Mouse (Mus musculus): Measurements from ENCODE around the gene Tmem204.
A peak's percentile ranks its signal among the peaks of the same experiment; 100 is the strongest.

Gene Tmem204

GRCm38 (mm10) chr17:25082887-25083286, 504 bp downstream of the Tmem204 start:
- DNase-seq, result no peak

GRCm38 (mm10) chr17:25082081-25082847, 1.1 kb downstream of the Tmem204 start:
- no peak for DNase-seq

- DNase-seq, result no peak
Observed at GRCm38 (mm10) chr17:25080960-25081381, 2.4 kb downstream of the Tmem204 start.

GRCm38 (mm10) chr17:25080210-25080609, 3.2 kb downstream of the Tmem204 start:
- DNase-seq, result no peak

- DNase-seq, result peak; percentile 62
Observed at GRCm38 (mm10) chr17:25077771-25078372, 5.5 kb downstream of the Tmem204 start.

GRCm38 (mm10) chr17:25076906-25077305, 6.5 kb downstream of the Tmem204 start:
- peak; percentile 66 for DNase-seq

GRCm38 (mm10) chr17:25068690-25069089, 14.7 kb downstream of the Tmem204 start:
- no peak for DNase-seq

- DNase-seq, result no peak
Observed at GRCm38 (mm10) chr17:25067442-25067851, 15.9 kb downstream of the Tmem204 start.

GRCm38 (mm10) chr17:25066595-25066994, 16.8 kb downstream of the Tmem204 start:
- DNase-seq, result no peak

- DNase-seq, result no peak
Observed at GRCm38 (mm10) chr17:25065189-25065588, 18.2 kb downstream of the Tmem204 start.

GRCm38 (mm10) chr17:25064351-25064750, 19.0 kb downstream of the Tmem204 start:
- no peak for DNase-seq

- no peak for DNase-seq
Observed at GRCm38 (mm10) chr17:25063872-25064271, 19.5 kb downstream of the Tmem204 start.

GRCm38 (mm10) chr17:25063261-25063660, 20.1 kb downstream of the Tmem204 start:
- DNase-seq, result no peak

- no peak for DNase-seq
Observed at GRCm38 (mm10) chr17:25057041-25057440, 26.4 kb downstream of the Tmem204 start.

- no peak for DNase-seq
Observed at GRCm38 (mm10) chr17:25053274-25053673, 30.1 kb downstream of the Tmem204 start.

GRCm38 (mm10) chr17:25047143-25047542, 36.2 kb downstream of the Tmem204 start:
- DNase-seq, result no peak

- no peak for DNase-seq
Observed at GRCm38 (mm10) chr17:25045281-25045680, 38.1 kb downstream of the Tmem204 start.

- DNase-seq, result no peak
Observed at GRCm38 (mm10) chr17:25044879-25045278, 38.5 kb downstream of the Tmem204 start.

- no peak for DNase-seq
Observed at GRCm38 (mm10) chr17:25036183-25036582, 47.2 kb downstream of the Tmem204 start.

- peak; percentile 44 for DNase-seq
Observed at GRCm38 (mm10) chr17:25016292-25017132, 66.9 kb downstream of the Tmem204 start.

GRCm38 (mm10) chr17:25015655-25016291, 67.6 kb downstream of the Tmem204 start, which contains the start of the genes Cramp1l and Ift140:
Cramp1l (minus strand) TSS chr17:25015788.
Ift140 (plus strand) TSS chr17:25016085.
- peak; percentile 99 for DNase-seq

GRCm38 (mm10) chr17:25014841-25015570, 68.4 kb downstream of the Tmem204 start:
- DNase-seq, result peak; percentile 46
